Mouse (Mus musculus) ovary, postnatal 36 days (tissue): ENCODE measurements at regions not wholly inside any gene's neighbourhood (a gene's known extent, or its start where the extent isn't known, plus 50 kb on each side); places are given as distances from the start of the nearest gene placed in this dataset.

Experiments
- DNase-seq: peaks from one replicate; pipeline ENCODE4 v3.0.0; 2022; ENCODE audit warnings: low spot score, mixed read lengths

DNA sequence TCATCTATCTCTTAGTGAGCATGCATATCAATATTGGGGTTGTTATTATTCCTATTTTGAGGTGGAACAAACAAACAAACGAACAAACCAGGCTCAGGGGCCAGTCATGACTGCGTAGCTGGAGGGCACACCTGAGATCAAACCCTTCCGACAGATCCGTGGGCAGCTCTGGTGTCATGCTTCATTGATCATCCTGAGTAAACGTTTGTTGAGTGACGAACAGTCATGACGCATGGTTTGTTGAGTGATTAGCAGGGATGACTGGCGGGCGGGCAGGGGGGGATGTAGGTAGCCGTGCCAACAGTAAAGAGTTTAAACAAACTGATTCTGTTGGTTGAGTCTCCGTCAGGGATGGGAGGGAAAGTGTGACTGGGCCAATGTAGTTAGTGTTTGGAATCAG, 55.8 kb downstream of the Camk2n1 start:
- DNase-seq: no peak

DNA sequence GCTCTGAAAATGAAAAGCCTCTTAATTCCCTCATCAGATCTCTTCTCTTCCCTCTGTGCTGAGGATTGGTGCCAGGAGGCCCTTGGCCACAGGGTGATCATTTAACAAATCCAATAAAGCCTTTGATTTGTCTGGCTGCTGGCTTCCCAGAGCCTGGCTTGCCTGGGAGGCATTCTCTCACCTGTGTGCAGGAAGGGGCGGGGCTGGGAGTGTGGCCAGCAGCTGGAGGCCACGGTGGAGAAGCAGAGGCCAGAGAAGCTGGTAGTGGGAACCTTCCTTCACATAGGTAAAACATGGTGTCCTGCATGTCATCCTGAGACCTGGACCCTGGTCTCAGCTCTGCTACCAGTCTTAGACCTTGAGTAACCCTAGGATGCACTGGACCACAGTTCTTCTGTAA, 59.8 kb downstream of the Camk2n1 start:
- DNase-seq: peak; percentile 30
